Mouse (Mus musculus) intestine, postnatal 0 days (tissue): ENCODE results near the gene Dock2. TPM values are rescaled to one million over a fixed set of nuclear protein-coding genes. Genes with fewer than 3 reads are reported as not detected.

Experiments
- ATAC-seq: fragments of 200-750 bp; cut with Nextera tagmentation; 2 replicates; pipeline ENCODE4 v1.8.0; 2017; ENCODE audit warnings: mild to moderate bottlenecking, moderate TSS enrichment, moderate library complexity
- H3K27ac ChIP-seq: fragments of 300-500 bp; sonication (generic); 2 replicates; pipeline ENCODE4 v1.5.1; 2014; ENCODE audit warnings: mild to moderate bottlenecking, low read depth, low read length, moderate library complexity
- H3K27me3 ChIP-seq: fragments of 300-500 bp; sonication (generic); replicated peaks from 2 replicates; pipeline ENCODE4 v1.6.1; 2014; ENCODE audit warnings: low read length, mixed read lengths; ENCODE audit not compliant: control insufficient read depth, insufficient read depth
- H3K36me3 ChIP-seq: fragments of 300-500 bp; sonication (generic); 2 replicates; pipeline ENCODE4 v1.6.1; 2014; ENCODE audit warnings: mild to moderate bottlenecking, moderate library complexity; ENCODE audit not compliant: control insufficient read depth, insufficient read depth
- H3K4me1 ChIP-seq: fragments of 300-500 bp; sonication (generic); replicated peaks from 2 replicates; pipeline ENCODE4 v1.6.1; 2014; ENCODE audit warnings: antibody characterized with exemption, low read length, mixed read lengths; ENCODE audit not compliant: control insufficient read depth, insufficient read depth
- H3K4me2 ChIP-seq: fragments of 300-500 bp; sonication (generic); replicated peaks from 2 replicates; pipeline ENCODE4 v1.6.1; 2014; ENCODE audit warnings: low read depth, mild to moderate bottlenecking, moderate library complexity
- H3K4me3 ChIP-seq: fragments of 300-500 bp; sonication (generic); 2 replicates; pipeline ENCODE4 v1.5.1; 2014; ENCODE audit warnings: low read depth, low read length
- H3K9ac ChIP-seq: fragments of 300-500 bp; sonication (generic); 2 replicates; pipeline ENCODE4 v1.6.1; 2014; ENCODE audit warnings: mild to moderate bottlenecking, low read depth, low read length
- H3K9me3 ChIP-seq: fragments of 300-500 bp; sonication (generic); 2 replicates; pipeline ENCODE4 v1.6.1; 2016; ENCODE audit warnings: mixed run types; ENCODE audit not compliant: control insufficient read depth
- CTCF ChIP-seq: sonication (generic); IDR thresholded peaks from 2 replicates; pipeline ENCODE4 v1.5.1; 2016; ENCODE audit warnings: low read depth, mild to moderate bottlenecking, control low read depth, antibody characterized with exemption, moderate library complexity
- WGBS: fragments of 180-500 bp; shearing (Covaris S2); extraction: QIAGEN DNeasy Blood & Tissue Kit; methylation state at CpG from one replicate; pipeline ENCODE4 v1.1.7; 2014; 5-methylcytosine and 5-hydroxymethylcytosine counted together
- polyA plus RNA-seq: library from polyadenylated mRNA; unstranded; fragments of >200 nt; fragmentation: Nextera tagmentation; extraction: Ambion mirVana; gene quantifications from 2 replicates; pipeline ENCODE4 v1.2.1, GENCODE M21; 2015

The Dock2 gene
- polyA plus RNA-seq, 1 experiment from 2014 or later: 0.60 TPM

DNA sequence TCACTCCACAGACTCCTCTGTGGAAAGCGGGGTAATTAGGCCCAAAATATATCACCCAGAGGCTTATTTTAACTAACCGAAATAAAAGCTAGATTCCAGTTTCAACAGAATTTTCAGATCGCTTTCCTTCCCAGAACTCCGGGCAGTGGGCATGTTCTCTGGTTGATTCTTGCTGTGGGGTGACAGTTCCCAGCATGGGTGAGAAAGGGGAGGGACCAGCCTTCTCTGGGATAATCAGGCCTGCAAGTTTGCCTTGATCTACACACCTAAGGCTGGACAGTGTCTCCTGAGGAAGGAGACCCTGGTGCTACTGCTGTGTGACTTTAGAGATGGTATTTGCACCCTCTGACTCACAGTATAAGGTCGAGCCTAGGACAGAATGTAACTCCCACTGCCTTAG lies 352.3 kb downstream of the Dock2 start:
- Histone ChIP-seq H3K4me1 (no peaks in the 10 kb centered on the region), H3K4me3 (no peak overlapping the region), H3K4me2 (no peak overlapping the region), H3K9me3 (no peaks in the 10 kb centered on the region), H3K9ac (no peak overlapping the region), H3K27ac (no peak overlapping the region), H3K36me3 (no peaks in the 10 kb centered on the region), H3K27me3 (no peaks in the 10 kb centered on the region)
- ATAC-seq: no peak
- 54% methylated on average over 5 of the region's 5 CpGs for WGBS
- TF ChIP-seq CTCF: no peak

GRCm38 (mm10) chr11:34430940-34431339 lies 352.8 kb downstream of the Dock2 start:
- Histone ChIP-seq H3K4me3 (no peak overlapping the region), H3K9me3 (no peaks in the 10 kb centered on the region), H3K4me2 (no peak overlapping the region), H3K36me3 (no peaks in the 10 kb centered on the region), H3K9ac (no peak overlapping the region), H3K27ac (no peak overlapping the region), H3K27me3 (no peaks in the 10 kb centered on the region), H3K4me1 (no peaks in the 10 kb centered on the region)
- TF ChIP-seq CTCF: no peak
- WGBS: 50% methylated on average over 4 of the region's 4 CpGs
- ATAC-seq: no peak

GRCm38 (mm10) chr11:34427212-34427611 lies 356.5 kb downstream of the Dock2 start:
- Histone ChIP-seq H3K27me3 (no peaks in the 10 kb centered on the region), H3K36me3 (no peaks in the 10 kb centered on the region), H3K27ac (no peak overlapping the region), H3K9me3 (no peaks in the 10 kb centered on the region), H3K4me1 (no peaks in the 10 kb centered on the region), H3K4me2 (no peak overlapping the region), H3K4me3 (no peak overlapping the region), H3K9ac (no peak overlapping the region)
- 85% methylated on average over 5 of the region's 5 CpGs for WGBS
- ATAC-seq: no peak
- TF ChIP-seq CTCF: no peak

- no peak overlapping the region for H3K4me2 ChIP-seq
- no peak for TF ChIP-seq CTCF
- no peak for ATAC-seq
- no peaks in the 10 kb centered on the region for H3K9me3 ChIP-seq
- no peaks in the 10 kb centered on the region for H3K27me3 ChIP-seq
- no peak overlapping the region for H3K4me3 ChIP-seq
- H3K4me1 ChIP-seq: no peaks in the 10 kb centered on the region
- no peaks in the 10 kb centered on the region for H3K36me3 ChIP-seq
- H3K27ac ChIP-seq: no peak overlapping the region
- H3K9ac ChIP-seq: no peak overlapping the region
- 83% methylated on average over 1 of the region's 1 CpGs for WGBS
These were observed 359.1 kb downstream of the Dock2 start for GRCm38 (mm10) chr11:34424546-34424945.

- Histone ChIP-seq H3K4me1 (no peaks in the 10 kb centered on the region), H3K9me3 (no peaks in the 10 kb centered on the region), H3K4me2 (no peak overlapping the region), H3K36me3 (no peaks in the 10 kb centered on the region), H3K27ac (no peak overlapping the region), H3K9ac (no peak overlapping the region), H3K27me3 (no peaks in the 10 kb centered on the region), H3K4me3 (no peak overlapping the region)
- TF ChIP-seq CTCF: no peak
- no peak for ATAC-seq
- 69% methylated on average over 6 of the region's 6 CpGs for WGBS
These were observed 362.6 kb downstream of the Dock2 start for GRCm38 (mm10) chr11:34421061-34421460.

DNA sequence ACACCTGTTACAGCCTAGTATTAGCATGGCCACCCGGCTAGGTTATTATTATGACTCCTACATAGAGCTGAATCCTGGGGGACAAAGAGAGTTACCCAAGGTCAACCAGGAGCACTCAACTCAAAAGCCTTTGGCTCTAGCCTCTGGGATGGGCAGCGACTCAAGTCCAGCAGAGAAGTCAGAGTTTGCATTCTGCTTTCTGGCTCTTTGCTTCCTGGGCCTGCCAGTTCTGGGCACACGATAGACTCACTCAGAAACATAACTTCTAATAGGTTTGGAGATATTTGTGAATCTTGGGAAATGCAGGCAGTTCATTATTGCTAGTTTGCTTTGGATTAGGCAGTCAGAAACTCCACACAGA lies 367.1 kb downstream of the Dock2 start:
- Histone ChIP-seq H3K4me2 (no peak overlapping the region), H3K36me3 (no peaks in the 10 kb centered on the region), H3K27me3 (no peaks in the 10 kb centered on the region), H3K4me1 (no peaks in the 10 kb centered on the region), H3K4me3 (no peak overlapping the region), H3K27ac (no peak overlapping the region), H3K9ac (no peak overlapping the region), H3K9me3 (no peaks in the 10 kb centered on the region)
- WGBS: 76% methylated on average over 3 of the region's 3 CpGs
- no peak for TF ChIP-seq CTCF
- ATAC-seq: no peak
